Mouse (Mus musculus): ENCODE measurements around the gene Ap3b2.

Ap3b2 gene

DNA sequence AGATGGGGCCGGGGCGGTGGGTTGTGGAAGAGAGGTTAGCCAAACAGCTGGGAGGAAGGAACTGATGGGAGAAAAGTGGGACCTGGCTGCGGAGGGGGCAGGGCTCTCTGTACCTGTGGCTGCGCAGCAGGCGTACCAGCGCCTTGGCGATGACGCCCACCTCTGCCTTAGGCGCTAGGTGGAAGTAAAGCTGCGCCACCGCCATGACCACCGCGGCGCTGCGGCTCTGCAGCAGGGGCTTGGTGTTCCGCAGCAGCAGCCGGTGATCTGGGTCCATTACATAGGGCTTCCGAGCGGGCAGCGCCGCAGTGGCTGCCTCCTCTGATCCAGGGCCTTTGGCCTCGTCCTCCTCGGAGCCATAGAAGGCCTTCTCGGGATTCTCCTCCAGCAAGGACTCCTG is 16.9 kb downstream of the Ap3b2 start:
- DNase-seq (ENCODE audit: low spot score in 2 of 2) = no peak

DNA sequence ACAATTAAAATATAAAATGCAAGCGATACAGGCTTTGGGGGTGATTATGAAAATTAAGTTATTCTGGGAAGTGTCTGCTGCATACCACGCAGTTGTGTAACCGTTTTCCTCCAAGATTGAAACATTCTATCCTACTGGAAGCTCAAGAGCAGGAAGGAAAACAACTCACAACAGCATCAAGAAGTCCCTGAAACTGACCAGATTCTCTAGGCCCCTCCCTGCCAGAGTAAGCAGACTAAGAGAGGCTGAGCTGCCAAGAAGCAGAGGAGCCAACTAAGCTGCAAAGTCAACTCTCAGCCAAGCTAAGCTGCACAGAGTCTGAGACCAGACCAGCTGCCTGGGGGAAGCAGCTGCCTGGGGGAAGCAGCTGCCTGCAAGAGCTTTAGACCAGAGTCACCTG is 18.5 kb downstream of the Ap3b2 start:
- no peak for DNase-seq (ENCODE audit: low spot score in 2 of 2)

DNA sequence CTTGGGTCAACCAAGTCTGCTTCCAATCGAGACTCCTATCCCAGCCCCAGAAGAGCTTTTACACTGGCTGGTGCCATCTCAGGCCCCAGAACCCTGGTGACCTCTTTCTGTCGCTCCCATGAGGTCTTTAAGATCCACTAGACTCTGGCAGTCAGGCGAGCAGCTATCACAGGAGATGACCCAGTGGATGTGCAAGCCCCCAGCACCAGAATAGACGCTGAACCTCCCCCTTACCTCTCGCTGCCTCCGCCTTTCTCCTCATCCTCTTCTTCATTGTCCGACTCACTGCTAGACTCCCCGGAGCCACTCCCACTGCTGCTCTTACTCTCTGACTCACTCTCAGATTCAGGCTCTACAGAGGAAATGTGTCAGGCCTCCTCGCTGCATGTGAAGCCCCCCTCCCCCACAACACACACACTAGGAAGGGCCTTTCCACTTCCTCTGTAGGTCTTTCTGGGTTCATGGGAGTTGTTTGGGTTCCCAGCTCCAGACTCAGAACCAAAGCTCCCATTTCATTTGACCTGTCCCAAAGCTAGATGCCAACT is 28.7 kb downstream of the Ap3b2 start:
- no peak for DNase-seq (ENCODE audit: low spot score in 2 of 2)

DNA sequence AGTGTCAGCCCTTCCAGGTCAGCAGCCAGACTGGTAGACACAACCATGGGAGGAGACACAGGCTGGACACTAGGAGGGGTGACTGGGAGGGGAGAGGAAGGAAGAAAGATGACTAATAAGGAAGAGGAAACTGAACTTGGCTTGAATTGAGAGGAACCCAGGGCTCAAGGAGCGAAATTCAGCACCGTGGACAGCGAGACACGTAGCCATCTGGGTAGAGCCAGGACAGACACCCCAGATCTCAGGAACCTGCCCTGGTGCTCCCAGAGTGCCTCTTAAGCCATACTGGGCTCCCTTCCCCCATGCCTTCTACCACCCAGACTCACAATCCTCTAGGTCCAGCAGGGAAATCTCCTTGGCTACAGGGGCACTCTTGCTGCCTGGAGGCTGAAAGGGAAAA is 29.6 kb downstream of the Ap3b2 start:
- no peak for DNase-seq (ENCODE audit: low spot score in 2 of 2)

DNA sequence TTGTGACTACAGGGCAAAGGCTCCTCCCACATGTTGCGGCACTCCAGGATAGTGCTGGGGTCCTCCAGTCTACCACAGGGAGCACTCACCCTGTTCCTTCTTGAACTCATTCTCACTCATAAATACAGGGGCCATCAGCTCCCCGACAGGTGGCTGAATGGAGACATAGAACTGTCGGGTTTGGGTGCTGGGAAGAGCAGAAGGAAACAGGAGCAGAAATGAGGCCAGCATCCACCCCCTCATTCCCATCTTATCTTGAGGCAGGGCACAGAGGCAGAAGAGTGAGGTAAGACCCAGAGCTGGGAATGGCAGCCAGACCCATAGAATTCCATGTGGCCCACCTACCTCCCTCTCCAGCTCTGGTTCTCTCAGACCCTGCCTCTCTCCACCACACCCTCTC is 30.9 kb downstream of the Ap3b2 start:
- DNase-seq (ENCODE audit: low spot score in 2 of 2) = no peak

DNA sequence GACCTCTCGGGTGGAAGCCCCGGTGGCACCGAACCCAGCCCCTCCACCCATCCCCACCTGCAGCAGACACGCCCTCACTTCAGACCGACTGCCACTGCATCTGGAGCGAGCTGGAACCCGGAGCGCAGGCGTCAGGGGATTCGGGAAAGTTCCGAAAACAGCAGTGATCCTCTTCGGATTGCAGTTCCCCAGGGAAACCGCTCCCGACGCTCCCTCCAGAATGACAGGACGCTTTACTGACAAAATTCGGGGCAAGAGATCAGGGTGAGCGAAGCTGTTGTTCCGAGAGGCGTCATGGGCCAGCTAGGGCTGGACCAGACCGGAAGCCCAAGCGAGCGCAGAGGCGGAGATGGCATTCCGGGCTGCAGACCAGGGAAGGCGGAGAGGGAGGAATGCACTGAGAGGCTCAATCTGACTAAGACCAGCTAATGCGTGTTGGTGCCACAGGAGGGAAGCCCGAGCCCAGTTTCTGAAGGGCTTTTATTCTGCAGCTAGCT is 38.5 kb downstream of the Ap3b2 start, which contains the start of gene Cpeb1:
Cpeb1 (minus strand) TSS at position 311 of the 497 bp plus-strand sequence.
- no peak for DNase-seq (ENCODE audit: low spot score in 2 of 2)

DNA sequence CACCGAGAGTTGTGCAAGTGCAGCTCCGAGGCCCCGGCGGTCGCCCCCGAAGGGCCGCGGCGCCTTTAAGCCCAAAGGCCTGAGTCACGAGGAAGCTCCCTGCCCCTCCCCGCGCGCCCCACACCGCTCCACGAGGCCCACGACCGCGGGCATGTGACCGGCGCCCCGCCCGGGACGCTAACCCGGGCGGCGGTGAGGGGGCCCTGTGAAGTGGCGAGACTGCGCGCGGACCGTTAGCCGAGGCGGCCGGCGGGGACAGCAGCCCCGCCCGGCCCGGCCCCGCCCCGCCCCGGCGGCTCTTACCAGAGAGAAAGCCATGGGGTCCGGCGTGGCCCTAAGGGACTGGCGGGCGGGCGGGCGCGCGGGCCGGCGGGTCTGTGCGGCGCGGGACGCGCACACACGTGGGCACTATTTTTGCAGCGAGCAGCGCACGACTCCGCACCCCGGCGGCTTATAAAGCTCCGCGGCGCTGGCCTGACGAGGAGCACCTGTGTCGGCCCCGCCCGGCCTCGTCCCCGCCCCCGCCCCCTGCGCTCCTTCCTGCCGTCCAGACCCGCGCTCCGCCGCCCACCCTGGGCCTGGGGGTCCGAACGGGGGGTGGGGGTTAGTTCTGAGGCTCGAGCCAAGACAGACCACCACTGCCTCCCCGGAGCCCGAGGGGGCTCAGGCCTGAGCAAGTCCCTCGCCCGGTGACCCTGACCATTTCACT is 39.2 kb downstream of the Ap3b2 start:
- peak in 1 of 2 experiments; percentile 22 for DNase-seq (ENCODE audit: low spot score in 2 of 2)

DNA sequence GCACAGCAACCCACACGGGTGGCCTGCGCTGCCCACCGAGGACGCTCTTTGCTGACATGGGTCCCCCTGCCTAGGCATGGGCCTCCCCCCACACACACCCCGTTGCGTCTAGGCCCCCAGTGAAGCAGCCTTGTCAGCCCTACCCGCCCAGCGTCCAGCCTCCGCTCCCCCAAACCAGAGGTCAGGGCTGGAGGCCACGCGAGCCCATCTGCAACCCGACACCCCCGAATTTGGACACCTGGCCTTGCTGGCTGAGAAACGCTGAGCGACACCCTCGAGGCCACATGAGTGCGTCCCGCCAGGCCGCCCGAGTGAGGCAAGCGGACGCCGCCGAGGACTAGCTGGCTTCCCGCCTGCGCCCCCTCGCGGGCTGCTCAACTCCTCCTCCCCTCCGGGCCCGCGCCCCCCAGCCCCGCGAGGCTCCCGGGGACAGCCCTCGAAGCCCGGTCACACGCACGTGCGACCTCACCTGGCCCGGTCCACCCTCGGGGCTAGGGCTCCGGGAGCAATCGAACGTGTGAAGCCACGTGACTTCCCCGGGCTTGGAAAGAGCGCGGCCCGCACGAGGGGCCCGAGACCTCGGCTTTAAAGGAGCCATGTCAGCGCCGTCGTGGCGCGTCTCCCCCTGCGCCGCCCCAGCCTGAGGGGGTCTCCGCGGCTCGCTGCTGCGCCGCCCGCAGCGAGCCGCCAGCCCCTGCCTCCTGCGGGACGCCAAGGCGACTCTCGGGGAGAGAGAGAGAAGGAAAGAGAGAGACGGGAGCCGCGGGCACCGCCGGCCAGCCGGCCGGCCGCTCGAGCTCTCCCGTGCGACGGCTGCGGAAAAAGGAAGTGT is 40.1 kb downstream of the Ap3b2 start:
- DNase-seq (ENCODE audit: low spot score in 2 of 2) = peak in 1 of 2 experiments; percentile 20

DNA sequence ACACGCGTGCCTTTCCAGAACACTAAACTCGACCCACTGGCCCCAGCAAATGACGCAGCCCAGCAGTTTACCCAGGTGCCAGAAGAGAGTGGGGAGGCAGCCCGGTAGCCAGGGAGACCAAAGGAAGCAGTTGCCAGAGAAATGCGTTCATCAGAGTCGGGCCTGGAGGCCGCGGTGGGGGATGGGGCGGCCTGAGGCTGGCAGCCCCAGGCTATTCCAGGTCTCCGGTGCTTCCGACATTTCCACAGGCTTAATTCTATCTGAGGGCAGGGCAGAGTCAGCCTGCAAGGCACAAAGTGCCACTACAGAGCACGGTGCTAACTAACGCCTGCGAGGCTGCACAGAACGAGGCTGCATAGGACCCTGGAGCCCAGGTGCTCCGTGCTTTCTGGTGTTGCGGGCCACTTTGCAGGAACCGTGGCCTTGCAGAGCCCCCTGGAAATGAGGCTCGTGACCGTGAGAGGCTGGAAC is 40.7 kb downstream of the Ap3b2 start:
- no peak for DNase-seq (ENCODE audit: low spot score in 2 of 2)
